Mouse (Mus musculus) layer of hippocampus, adult 2 months (tissue): ENCODE measurements around the gene Hcrt. TPM values are rescaled to one million over a fixed set of nuclear protein-coding genes. Genes with fewer than 3 reads are reported as not detected.

Experiments
- DNase-seq, 2 experiments: peaks; one replicate each; pipeline ENCODE4 v3.0.0; 2022; ENCODE audit warnings: low spot score in 2 of 2
- H3K27ac ChIP-seq: fragments of 200-600 bp; 2 replicates; pipeline ENCODE4 v1.8.1; 2022
- H3K4me3 ChIP-seq: fragments of 200-600 bp; 2 replicates; pipeline ENCODE4 v1.8.1; 2022; ENCODE audit warnings: mild to moderate bottlenecking
- CTCF ChIP-seq: fragments of 200-600 bp; conservative IDR thresholded peaks from 2 replicates; pipeline ENCODE4 v1.8.1; 2022; ENCODE audit warnings: antibody characterized with exemption, mild to moderate bottlenecking, moderate library complexity
- total RNA-seq, 2 experiments: library from RNA; stranded (reverse); gene quantifications; 2 replicates each; pipeline ENCODE4 v1.2.3; 2021

The Hcrt gene
- total RNA-seq, 2 experiments from 2014 or later = not detected

DNA sequence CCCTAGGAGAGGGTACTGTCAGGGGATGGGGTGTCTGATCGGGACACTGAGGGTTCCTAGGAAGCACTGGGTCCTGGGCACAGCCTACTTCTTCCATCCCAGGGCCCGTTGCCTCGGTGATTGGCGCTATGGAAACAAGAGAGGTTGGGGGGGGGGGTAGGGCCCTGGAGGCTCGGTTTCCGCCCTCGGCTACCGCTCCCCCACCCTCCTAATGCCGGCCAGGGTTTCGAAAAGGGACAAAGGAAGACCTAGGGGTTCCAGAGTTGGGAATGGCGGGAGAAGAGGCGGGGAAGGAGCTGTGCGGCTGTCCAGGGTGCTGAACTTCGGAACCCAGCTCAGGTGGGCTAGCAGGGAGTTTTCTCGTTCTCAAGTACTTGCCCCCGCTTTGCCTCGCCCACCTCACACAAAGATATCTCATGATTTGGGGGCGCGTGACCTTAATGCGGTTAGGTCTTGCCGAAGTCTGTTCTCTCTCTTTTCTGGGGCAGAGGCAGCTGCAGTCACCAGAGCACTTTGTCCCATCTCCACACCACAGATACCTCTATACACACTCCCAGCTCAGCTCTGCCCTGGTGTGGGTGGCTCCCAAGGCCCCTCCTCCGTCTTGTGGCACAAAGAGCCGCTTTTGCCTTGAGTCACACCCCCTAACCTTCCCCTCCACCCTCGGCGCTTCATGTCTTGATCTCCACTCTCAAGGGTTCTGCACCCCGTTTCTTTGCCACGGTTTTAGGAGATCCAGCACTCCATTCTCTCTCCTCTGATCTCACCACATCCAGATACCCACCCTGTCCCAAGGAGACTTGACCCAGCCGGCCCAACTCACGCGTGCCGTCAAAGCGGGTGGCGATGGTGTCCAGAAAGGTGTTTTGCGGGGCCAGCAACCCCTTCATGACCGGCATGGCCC, 3.8 kb downstream of the Hcrt start:
- Histone ChIP-seq H3K4me3 (peak overlapping the region; percentile 56), H3K27ac (peak overlapping the region; percentile 62; the same call in 1 of the 2 replicates)
- no peak for DNase-seq
- no peak for TF ChIP-seq CTCF

DNA sequence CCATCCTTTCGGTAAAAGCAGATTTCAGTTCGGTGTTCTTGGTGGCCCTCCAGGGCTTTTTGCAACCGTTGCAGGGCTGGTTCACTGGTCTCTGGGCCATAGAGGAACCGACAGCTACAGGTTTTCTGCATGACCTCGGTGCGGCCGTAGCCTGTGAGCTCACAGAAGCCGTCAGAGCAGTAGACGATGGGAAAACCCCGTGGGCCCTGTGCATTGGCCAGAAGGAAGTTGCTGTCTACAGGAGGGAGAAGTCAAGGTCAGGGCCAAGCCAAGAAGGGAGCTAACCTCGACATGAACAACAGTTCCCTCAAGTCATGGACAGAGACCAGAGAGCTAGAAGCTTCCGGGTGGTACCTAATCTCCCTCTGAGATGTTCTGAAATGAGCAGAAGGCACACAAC, 5.2 kb downstream of the Hcrt start:
- no peak for TF ChIP-seq CTCF
- no peak for DNase-seq
- no peak overlapping the region for H3K27ac ChIP-seq
- H3K4me3 ChIP-seq = no peak overlapping the region

DNA sequence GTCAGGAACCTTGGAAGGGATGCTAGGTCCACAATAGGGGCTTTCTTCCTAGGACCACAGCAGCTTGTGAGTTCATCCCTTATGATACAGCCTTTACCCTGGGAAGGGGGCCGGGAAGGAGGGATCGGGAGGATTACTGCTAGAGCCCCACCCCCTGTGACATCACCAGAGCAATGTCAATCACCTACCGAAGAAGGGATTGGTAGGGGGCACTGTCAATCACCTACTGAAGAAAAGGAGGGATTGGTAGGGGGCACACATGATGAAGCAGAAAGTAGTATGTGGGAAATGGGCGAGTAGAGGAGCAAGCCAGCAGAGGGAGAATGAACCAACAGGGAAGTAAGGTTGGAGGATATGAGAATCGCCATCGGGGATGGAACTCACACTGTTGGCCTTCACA, 6.3 kb downstream of the Hcrt start:
- no peak for TF ChIP-seq CTCF
- no peak for DNase-seq
- H3K4me3 ChIP-seq = no peak overlapping the region
- no peak overlapping the region for H3K27ac ChIP-seq

DNA sequence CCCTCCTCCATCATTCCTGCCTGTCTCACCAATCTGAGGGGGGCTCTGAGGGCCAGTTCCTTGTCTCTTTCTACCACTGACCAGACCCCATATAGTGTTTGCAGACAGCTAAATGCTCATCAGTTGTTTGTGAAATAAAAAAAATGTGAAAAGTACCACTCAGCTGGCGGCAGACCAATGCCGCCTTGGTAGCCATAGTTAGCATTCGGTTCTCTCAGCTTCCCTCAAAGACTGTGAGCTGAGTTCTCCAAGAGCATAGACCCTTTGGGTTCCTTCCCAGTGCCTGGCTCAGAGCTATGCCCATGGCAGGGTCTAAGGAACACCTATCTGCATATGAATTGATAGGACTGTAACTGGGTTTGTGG, 8.1 kb downstream of the Hcrt start:
- no peak overlapping the region for H3K4me3 ChIP-seq
- H3K27ac ChIP-seq = peak overlapping the region; percentile 75
- no peak for TF ChIP-seq CTCF
- DNase-seq = no peak

DNA sequence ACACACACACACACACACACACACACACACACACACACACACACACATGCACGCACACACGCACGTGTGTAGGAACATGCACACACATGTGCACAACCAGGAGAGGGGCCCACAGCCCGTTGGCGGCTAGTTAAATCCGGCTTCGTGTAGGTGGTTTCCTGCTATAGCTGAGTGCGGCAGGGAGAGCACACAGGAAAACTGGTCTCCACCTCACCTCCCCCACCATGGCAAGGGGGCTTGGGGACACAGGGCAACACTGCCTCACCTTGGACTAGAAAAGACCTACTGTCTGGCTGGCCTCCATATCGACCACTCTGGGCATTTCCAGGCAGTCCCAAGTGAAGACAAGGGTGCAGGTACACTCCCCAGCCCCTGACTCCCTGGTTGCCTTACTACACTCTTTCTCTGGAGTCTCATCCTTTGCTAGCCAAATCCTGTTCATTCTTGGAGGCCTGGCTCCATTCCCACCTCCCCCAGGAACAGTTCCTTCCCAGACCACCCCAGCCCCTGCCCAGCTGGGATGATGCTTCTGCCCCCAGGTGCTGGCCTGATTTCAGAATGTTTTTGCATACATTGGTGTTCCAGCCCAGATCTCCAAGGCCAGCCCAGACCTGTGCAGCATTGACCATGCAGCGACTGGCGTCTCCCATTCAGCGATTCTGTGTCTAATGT, 8.6 kb downstream of the Hcrt start:
- no peak for DNase-seq
- no peak for TF ChIP-seq CTCF
- no peak overlapping the region for H3K4me3 ChIP-seq
- peak overlapping the region; percentile 75 for H3K27ac ChIP-seq

DNA sequence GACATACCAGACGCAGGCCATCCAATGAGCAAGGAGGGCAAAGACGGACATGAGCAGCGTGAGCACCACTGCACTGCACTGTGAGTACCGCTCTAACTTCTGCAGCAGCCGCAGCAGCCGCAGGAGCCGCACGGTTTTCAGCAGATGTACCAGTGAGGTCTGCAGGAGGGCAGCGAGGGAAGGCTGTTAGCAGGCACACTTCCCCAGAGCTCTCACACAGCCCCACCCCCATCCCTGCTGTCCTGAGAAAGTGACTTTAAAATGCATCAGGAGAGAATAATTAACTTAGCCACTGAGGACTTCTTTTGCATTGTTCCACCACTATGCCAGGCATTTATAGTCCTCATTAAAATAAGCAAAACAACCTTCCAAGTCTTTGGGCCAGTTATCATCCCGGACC, 10.4 kb downstream of the Hcrt start:
- no peak overlapping the region for H3K27ac ChIP-seq
- TF ChIP-seq CTCF = no peak
- H3K4me3 ChIP-seq = no peak overlapping the region
- no peak for DNase-seq

DNA sequence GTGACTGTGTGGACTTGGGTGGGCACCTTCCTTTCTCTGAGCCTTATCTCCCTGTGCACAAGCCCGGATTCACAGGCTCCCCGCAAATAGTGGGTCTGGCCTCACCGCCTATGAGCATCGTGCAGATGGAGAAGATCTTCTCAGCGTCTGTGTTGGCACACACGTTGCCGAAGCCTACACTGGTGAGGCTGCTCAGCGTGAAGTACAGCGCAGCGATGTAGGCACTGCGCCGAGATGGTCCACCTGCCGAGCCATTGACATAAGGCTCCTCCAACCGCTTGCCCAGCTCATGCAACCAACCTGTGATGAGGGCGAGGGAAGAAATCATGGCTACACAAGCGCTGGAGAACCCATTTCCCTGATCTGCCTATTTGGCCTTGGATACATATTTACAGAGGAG, 12.6 kb downstream of the Hcrt start:
- DNase-seq = peak in 1 of 2 experiments; percentile 41
- Histone ChIP-seq H3K4me3 (no peak overlapping the region), H3K27ac (no peak overlapping the region)
- TF ChIP-seq CTCF = no peak

DNA sequence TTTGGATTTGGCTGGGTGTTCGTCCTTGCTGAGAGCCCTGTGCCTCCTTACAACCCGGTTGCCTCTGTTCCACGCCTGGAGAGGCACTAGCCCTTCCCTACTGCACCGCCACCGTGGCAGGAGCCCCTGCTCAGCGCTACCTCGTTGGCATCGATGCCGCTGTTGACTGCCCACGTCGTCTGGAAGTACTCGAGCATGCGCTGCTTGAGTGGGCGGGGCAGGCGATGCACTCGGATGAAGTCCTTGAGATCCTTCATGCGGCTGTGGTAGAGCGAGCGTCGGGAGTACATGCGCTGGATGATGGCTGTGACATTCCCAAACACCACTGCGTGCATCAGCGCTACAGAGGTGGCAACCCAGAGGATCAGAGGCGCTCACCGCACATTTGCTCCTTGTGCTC, 13.3 kb downstream of the Hcrt start:
- DNase-seq = no peak
- TF ChIP-seq CTCF = no peak
- no peak overlapping the region for H3K27ac ChIP-seq
- no peak overlapping the region for H3K4me3 ChIP-seq

DNA sequence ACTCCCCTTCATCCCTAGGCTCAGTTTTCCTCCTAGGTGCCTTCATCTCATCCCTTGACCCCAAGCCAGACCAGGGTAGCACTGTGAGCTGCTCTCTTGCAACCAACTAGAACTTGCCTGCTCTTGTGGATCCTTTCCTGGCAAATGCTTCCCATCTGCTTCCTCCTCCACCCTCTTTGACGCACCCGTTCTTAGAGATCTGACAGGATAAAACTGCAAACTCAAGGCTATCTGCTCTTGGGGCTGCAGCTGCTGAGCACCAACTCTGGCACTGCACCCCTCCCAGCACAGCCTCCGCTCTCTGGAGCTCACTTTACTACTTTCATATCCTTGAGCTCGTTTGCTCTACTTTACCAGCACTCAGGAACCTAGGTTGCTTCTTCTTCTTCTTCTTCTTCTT, 14.1 kb downstream of the Hcrt start:
- no peak for TF ChIP-seq CTCF
- Histone ChIP-seq H3K4me3 (no peak overlapping the region), H3K27ac (no peak overlapping the region)
- DNase-seq = peak in 1 of 2 experiments; percentile 23

DNA sequence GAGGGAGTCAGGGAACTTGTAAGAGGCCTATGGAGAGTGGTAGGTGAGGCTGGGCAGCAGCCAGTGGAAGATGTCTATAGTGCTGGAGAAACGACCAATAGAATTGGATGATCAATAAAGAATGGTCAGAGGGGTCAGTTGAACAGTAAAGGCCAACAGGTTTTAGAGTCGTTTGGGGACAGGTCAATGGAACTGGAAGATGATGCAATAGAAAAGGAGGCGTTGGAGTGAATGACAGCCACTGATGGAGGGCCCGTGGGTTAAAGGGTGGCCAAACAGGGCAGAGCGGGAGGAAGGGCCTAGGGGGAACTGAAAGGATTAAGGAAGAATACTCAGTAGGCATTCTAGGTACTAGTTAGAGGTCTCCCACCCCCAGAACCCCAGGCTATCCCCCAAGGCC, 15.6 kb downstream of the Hcrt start:
- no peak for TF ChIP-seq CTCF
- H3K27ac ChIP-seq = no peak overlapping the region
- no peak overlapping the region for H3K4me3 ChIP-seq
- no peak for DNase-seq

DNA sequence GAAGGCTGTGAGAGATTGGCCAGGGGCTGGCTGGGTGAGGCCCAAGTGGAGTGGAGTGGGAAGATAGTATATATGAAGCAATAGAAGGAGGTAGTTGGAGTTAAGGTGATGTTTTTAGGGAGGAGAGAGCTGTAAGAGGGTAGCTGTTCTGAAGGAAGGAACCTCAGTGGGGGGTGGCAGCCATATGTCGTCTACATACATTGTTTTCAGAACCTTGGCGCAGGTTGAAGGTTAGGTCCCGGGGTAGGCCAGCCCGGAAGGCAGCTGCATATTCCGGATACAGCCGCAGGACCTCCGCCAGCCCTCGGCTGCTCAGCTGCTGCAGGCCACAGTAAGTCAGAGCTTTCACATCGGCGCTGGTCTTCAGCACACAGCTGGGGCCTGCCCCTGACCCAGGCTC, 16.2 kb downstream of the Hcrt start:
- H3K27ac ChIP-seq = no peak overlapping the region
- DNase-seq = no peak

DNA sequence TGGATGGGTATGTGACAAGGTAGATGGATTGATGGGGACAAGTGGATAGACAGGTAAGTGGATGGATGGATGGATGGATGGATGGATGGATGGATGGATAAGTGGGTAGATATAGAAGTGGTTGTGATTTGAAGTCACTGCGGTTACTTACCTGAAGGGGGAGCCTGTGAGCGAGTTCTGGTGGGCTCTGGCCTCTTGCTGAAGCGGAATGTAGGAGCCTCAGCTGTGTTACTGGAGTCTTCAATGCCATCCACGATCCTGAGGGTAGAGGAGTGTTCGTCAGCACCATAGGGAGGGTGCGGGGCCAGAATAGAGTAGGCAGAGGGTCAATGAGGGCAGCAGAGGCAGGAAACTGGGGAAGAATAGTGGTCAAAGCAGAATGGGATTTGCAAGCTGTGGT, 17.6 kb downstream of the Hcrt start:
- Histone ChIP-seq H3K27ac (no peak overlapping the region), H3K4me3 (no peak overlapping the region)
- peak; percentile 81 for TF ChIP-seq CTCF
- DNase-seq = peak in 1 of 2 experiments; percentile 57

More for the DNA sequence above, 16.2 kb downstream of the Hcrt start:
- no peak overlapping the region for H3K4me3 ChIP-seq
- no peak for TF ChIP-seq CTCF

DNA sequence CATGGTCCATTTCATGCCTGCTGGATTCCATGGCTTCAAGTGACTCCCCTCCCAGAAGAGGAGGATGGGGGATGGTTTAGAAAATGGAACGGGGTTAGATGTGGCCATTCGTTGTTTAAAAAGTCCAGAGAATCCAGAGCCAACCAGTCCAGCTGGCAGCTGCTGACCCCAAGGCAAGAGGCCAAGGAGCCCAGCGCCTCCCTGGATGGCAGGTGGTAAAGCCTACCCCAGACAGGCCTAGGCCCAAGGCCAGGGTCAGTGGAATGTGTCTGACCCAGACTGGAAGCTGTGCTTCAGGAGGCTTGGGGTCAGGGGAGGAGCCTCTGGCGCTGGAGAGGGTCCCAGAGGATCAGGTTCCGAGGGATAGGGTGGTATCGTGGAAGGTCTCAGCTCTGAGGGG, 21.4 kb downstream of the Hcrt start:
- H3K27ac ChIP-seq = no peak overlapping the region
- H3K4me3 ChIP-seq = no peak overlapping the region
- no peak for DNase-seq
- no peak for TF ChIP-seq CTCF

DNA sequence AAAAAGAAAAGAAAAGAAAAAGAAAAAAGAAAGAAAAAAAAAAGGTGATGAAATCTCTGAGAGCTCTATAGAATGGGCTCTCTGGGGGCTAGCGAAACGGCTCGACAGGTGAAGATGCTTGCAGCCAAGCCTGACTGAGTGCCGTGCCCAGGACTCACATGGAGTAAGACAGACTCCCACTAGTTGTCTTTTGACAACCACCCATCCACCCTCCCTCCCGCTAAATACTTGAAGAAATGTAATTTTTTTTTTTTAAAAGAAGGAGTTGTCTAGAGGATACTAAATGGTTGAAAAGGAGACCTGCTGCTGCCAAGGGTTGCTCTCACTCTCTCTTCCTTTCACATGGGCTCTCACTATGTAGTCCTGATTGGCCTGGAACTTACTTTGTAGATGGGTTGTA, 24.0 kb downstream of the Hcrt start:
- no peak for DNase-seq
- Histone ChIP-seq H3K4me3 (peak overlapping the region; percentile 97), H3K27ac (peak overlapping the region; percentile 88)
- TF ChIP-seq CTCF = no peak
